Mouse (Mus musculus) intestine, embryonic 14.5 days (tissue): ENCODE measurements at regions not wholly inside any gene's neighbourhood (a gene's known extent, or its start where the extent isn't known, plus 50 kb on each side); places are given as distances from the start of the nearest gene placed in this dataset.

Experiments used
- ATAC-seq: fragments of 200-750 bp; cut with Nextera tagmentation; replicated peaks from 2 replicates; pipeline ENCODE4 v1.8.0; 2017; ENCODE audit warnings: low read depth, moderate number of reproducible peaks, moderate TSS enrichment, moderate library complexity; ENCODE audit not compliant: low FRiP score, low TSS enrichment
- DNase-seq: peaks from one replicate; pipeline ENCODE4 v3.0.0-alpha.2; 2018; ENCODE audit warnings: low spot score
- H3K27ac ChIP-seq: fragments of 300-500 bp; sonication (generic); 2 replicates; pipeline ENCODE4 v1.5.1; 2014; ENCODE audit warnings: low read depth, mild to moderate bottlenecking, control low read depth
- H3K27me3 ChIP-seq: fragments of 300-500 bp; sonication (generic); replicated peaks from 2 replicates; pipeline ENCODE4 v1.6.1; 2014; ENCODE audit warnings: low read length, control low read depth; ENCODE audit not compliant: control insufficient read depth, insufficient read depth
- H3K36me3 ChIP-seq: fragments of 300-500 bp; sonication (generic); 2 replicates; pipeline ENCODE4 v1.6.1; 2014; ENCODE audit warnings: low read length, control low read depth; ENCODE audit not compliant: control insufficient read depth, insufficient read depth
- H3K4me1 ChIP-seq: fragments of 300-500 bp; sonication (generic); replicated peaks from 2 replicates; pipeline ENCODE4 v1.6.1; 2014; ENCODE audit warnings: low read length, control low read depth, mixed read lengths; ENCODE audit not compliant: control insufficient read depth, insufficient read depth
- H3K4me2 ChIP-seq: fragments of 300-500 bp; sonication (generic); 2 replicates; pipeline ENCODE4 v1.6.1; 2014; ENCODE audit warnings: low read length
- H3K4me3 ChIP-seq: fragments of 300-500 bp; sonication (generic); 2 replicates; pipeline ENCODE4 v1.5.1; 2014; ENCODE audit warnings: low read depth, low read length, control low read depth, mixed read lengths
- H3K9ac ChIP-seq: fragments of 300-500 bp; sonication (generic); 2 replicates; pipeline ENCODE4 v1.6.1; 2014; ENCODE audit warnings: mild to moderate bottlenecking, low read length
- H3K9me3 ChIP-seq: fragments of 300-500 bp; sonication (generic); 2 replicates; pipeline ENCODE4 v1.6.1; 2016; ENCODE audit warnings: low read length, control low read depth; ENCODE audit not compliant: control insufficient read depth
- WGBS: fragments of 180-500 bp; shearing (Covaris S2); extraction: QIAGEN DNeasy Blood & Tissue Kit; methylation state at CpG from one replicate; pipeline ENCODE4 v1.1.7; 2014; 5-methylcytosine and 5-hydroxymethylcytosine counted together

DNA sequence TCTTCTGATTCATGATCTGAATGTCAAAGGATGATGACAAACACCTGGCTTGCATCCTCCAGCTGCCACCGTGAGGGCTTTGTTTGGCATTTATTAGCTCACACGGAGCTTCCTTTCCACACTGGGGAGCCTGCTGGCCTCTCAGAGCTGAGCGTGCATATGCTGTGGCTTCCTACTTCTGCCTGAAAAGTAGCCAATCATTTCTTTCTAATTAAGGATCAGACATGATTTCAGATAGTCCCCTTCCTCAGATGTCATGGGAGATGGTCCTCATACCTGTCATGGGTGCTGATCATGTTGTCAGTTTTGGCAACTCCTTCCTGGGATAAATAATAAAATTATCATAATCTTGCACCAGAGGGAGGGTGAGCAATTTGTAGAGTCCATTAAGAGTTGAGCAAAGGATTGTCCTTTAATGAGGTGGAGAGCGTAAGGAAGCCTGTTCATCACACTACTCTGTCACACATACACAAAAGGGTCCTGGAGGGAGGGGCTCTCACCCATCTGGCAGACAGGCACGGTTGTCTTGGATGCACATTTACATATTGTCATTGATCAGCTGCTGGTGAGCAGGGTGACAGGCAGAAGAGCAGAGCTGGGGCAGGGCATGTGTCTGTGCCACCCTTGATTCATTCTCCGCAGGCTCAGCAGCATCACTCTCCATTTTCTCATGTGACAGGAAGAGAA is 162.6 kb downstream of the Ppp4r2 start:
- H3K27me3 ChIP-seq: no peaks in the 10 kb centered on the region
- WGBS: 33% methylated on average over 6 of the region's 6 CpGs
- H3K9ac ChIP-seq: no peak overlapping the region
- H3K4me2 ChIP-seq: no peak overlapping the region
- no peaks in the 10 kb centered on the region for H3K36me3 ChIP-seq
- peak; percentile 45 for DNase-seq
- H3K9me3 ChIP-seq: no peaks in the 10 kb centered on the region
- H3K27ac ChIP-seq: no peak overlapping the region
- ATAC-seq: no peak
- H3K4me3 ChIP-seq: no peak overlapping the region
- H3K4me1 ChIP-seq: no peaks in the 10 kb centered on the region

DNA sequence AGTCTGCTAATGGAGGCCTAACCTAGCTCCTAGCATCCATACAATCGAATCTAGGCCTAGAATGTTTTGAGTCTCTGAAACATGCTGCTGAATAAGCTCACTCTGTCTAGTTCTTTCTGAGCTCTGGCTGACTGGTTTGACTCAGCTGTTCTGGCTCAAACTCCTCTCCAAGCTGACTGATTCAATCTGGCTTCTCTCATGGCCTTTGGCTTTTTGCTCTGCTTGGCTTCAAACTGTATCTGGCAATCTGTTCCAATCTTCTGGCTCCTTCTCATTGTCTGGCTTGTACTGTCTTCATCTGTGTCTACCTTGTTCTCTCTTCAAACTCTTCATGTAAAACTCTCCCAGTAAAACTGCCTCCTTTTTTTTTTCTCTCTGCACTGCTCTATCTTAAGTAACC is 164.9 kb downstream of the Ppp4r2 start:
- ATAC-seq (no peak), DNase-seq (no peak)
- H3K9ac ChIP-seq: no peak overlapping the region
- no peaks in the 10 kb centered on the region for H3K27me3 ChIP-seq
- H3K4me3 ChIP-seq: no peak overlapping the region
- no peaks in the 10 kb centered on the region for H3K4me1 ChIP-seq
- no peak overlapping the region for H3K4me2 ChIP-seq
- no peak overlapping the region for H3K27ac ChIP-seq
- WGBS: 92% methylated on average over 1 of the region's 1 CpGs
- no peaks in the 10 kb centered on the region for H3K9me3 ChIP-seq
- H3K36me3 ChIP-seq: no peaks in the 10 kb centered on the region

DNA sequence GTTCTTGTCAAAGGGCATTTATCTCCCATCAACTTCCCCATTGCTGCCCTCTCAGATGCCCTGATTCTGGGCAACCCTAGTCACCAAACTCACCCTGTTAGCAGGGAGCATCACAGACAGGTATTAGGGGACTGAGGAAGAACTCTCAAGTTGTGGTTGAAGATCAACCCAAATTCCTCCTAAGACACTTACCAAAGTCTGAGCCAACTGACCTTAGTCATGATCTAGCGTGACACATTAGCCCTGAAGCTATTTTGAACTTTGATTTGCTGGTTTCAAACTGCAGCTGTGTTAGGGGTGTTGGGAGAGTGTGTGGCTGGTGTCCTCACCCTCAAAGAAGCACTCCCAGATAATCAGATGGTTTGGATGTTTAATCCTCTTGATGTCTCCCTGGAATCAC is 170.5 kb downstream of the Ppp4r2 start:
- Histone ChIP-seq H3K4me3 (no peak overlapping the region), H3K27ac (no peak overlapping the region), H3K9ac (no peak overlapping the region), H3K4me2 (no peak overlapping the region), H3K4me1 (no peaks in the 10 kb centered on the region), H3K9me3 (no peaks in the 10 kb centered on the region), H3K36me3 (no peaks in the 10 kb centered on the region), H3K27me3 (no peaks in the 10 kb centered on the region)
- ATAC-seq (no peak), DNase-seq (no peak)
- WGBS: 86% methylated on average over 1 of the region's 1 CpGs

DNA sequence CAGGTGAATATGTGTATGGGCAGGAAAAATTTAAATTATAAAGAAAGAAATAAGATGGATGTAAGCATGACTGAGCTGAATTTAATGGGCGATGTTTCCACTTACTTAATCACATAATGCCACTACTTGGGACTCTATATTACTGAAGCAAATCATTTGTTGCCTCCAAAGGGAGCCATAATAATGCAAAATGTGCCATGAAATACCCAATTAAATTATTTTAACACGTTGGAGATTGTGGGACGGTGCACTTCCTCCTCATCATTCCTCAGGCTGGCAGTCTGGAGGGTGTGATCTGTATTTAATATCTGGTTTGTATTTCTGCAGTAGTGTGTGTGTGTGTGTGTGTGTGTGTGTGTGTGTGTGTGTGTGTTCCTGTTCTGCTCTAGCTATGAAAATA is 188.2 kb downstream of the Ppp4r2 start:
- no peak overlapping the region for H3K9ac ChIP-seq
- no peaks in the 10 kb centered on the region for H3K36me3 ChIP-seq
- WGBS: 78% methylated on average over 3 of the region's 3 CpGs
- H3K4me3 ChIP-seq: no peak overlapping the region
- H3K27me3 ChIP-seq: no peaks in the 10 kb centered on the region
- H3K27ac ChIP-seq: no peak overlapping the region
- no peak for DNase-seq
- H3K4me1 ChIP-seq: no peaks in the 10 kb centered on the region
- ATAC-seq: no peak
- no peaks in the 10 kb centered on the region for H3K9me3 ChIP-seq
- H3K4me2 ChIP-seq: no peak overlapping the region

DNA sequence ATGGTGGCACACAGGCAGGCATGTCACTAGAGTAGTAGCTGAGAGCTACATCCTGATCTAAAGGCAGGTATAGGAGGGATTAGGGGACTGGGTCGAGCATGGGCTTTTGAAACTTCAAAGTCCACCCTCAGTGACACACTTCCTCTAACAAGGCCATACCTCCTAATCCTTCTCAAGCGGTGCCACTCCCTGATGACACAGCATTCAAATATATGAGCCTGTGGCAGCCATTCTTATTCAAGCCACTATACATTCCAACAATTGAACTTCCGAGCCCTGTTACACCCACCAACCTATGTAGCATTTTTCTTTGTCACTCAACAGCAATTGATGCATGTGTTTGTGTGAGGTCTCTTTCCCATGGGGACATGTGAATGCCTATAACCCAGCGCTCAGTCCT is 192.4 kb downstream of the Ppp4r2 start:
- H3K9ac ChIP-seq: no peak overlapping the region
- 92% methylated on average over 4 of the region's 4 CpGs for WGBS
- H3K4me3 ChIP-seq: no peak overlapping the region
- no peak overlapping the region for H3K27ac ChIP-seq
- no peak overlapping the region for H3K4me2 ChIP-seq
- H3K27me3 ChIP-seq: 0 out of 2 replicates have a peak, but pooled peaks cover 4% of the 10 kb centered on the region
- no peaks in the 10 kb centered on the region for H3K4me1 ChIP-seq
- H3K9me3 ChIP-seq: no peaks in the 10 kb centered on the region
- DNase-seq (no peak), ATAC-seq (no peak)
- H3K36me3 ChIP-seq: no peaks in the 10 kb centered on the region

DNA sequence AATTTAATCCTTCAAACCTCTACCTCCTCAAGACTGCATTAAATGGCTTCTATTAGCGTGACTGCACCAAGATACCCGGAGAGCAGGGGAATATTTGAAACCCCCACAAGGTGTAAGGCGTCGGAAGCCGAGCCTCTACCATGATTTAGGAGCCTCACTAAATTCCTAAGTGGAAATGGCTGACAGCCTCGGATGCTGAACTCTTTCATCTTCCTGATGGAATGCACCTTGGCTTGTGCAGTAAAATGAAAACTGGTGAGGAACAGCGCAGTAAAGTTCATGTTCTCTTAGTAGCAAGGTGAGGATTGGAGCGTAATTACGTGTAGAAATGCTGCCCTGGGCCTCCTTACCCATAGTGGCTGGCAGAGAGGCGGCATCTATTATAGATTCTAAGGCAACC is 194.0 kb downstream of the Ppp4r2 start:
- WGBS: 59% methylated on average over 10 of the region's 10 CpGs
- ATAC-seq: no peak
- Histone ChIP-seq H3K4me2 (no peak overlapping the region), H3K4me3 (no peak overlapping the region), H3K9ac (no peak overlapping the region), H3K27me3 (0 out of 2 replicates have a peak, but pooled peaks cover 4% of the 10 kb centered on the region), H3K36me3 (no peaks in the 10 kb centered on the region), H3K9me3 (no peaks in the 10 kb centered on the region), H3K27ac (no peak overlapping the region), H3K4me1 (no peaks in the 10 kb centered on the region)
- DNase-seq: no peak

DNA sequence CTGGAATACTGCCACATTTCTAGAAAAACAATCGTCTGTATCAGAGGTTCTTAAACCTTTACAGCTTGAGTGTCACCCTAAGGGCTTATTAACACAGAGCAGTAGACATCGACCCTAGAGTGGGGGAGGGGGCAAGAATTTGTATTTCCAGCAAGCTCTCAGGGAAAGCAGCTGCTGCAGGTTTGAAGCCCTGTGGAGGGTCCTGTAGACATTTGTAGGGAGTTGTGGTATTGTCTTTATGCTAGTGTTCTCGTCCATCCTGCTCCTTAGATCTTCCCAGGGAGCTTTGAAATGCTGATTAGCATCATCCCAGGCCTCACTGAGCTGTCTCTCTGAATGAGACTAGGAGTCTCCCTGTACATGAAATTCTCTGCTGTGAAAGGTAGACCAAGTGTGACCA is 196.0 kb downstream of the Ppp4r2 start:
- Histone ChIP-seq H3K36me3 (no peaks in the 10 kb centered on the region), H3K9me3 (no peaks in the 10 kb centered on the region), H3K4me3 (no peak overlapping the region), H3K9ac (no peak overlapping the region), H3K4me2 (no peak overlapping the region), H3K27me3 (0 out of 2 replicates have a peak, but pooled peaks cover 4% of the 10 kb centered on the region), H3K4me1 (no peaks in the 10 kb centered on the region), H3K27ac (no peak overlapping the region)
- DNase-seq (no peak), ATAC-seq (no peak)
- WGBS: 34% methylated on average over 3 of the region's 3 CpGs

DNA sequence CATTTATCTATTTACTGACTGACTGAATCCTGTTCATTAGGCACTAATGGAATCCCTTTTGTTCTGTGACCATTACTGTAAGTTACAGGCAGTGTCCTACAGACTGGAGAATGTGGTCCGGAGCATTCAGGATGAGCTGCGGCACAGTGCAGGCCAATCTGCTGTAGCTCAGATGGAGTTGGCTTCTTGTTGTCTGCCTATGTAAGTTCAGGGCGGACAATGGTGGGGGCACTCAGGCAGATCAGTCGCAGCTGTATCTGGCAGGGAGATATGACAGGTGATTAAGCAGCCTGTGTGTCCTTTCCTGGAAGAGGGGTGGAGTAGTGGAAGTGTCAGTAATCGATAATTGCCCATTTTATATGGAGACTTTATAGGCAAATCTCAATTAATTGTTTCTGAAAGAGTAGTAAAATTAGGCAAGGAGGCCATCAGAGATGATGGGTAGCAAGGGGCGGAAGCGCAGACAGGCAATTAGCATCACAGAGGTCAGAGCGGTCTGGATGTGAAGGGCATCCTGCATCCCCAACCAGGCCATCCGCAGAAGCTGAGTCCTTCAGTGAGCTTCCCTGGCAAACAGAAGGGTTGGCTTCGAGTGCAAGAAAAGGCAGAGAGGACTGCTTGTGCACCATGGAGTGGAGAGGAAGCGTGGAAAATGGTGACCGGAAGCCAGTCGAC is 197.2 kb downstream of the Ppp4r2 start:
- 84% methylated on average over 13 of the region's 13 CpGs for WGBS
- H3K9me3 ChIP-seq: no peaks in the 10 kb centered on the region
- DNase-seq: no peak
- no peak overlapping the region for H3K9ac ChIP-seq
- ATAC-seq: no peak
- H3K4me1 ChIP-seq: no peaks in the 10 kb centered on the region
- no peak overlapping the region for H3K4me3 ChIP-seq
- no peak overlapping the region for H3K4me2 ChIP-seq
- H3K27me3 ChIP-seq: 0 out of 2 replicates have a peak, but pooled peaks cover 4% of the 10 kb centered on the region
- H3K27ac ChIP-seq: no peak overlapping the region
- H3K36me3 ChIP-seq: no peaks in the 10 kb centered on the region

DNA sequence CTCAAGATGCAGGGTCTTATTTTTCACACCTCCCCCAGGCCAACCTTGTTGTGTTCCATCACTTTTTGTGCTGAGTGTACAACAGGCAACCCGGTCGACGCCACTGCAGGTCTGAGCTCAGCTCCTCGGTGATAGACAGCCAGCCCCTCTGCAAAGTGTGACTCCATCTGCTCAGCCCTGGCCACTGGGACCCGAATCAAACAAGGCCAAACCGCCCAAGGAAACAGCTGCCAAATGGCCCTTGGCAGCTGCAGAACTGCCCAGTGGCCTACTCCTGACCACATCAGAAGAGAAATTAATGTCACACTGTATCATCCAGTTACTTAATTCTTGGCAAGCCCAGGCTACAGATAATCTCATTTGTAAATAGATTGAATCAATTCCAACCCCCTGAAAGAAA is 213.3 kb downstream of the Ppp4r2 start:
- H3K27me3 ChIP-seq: no peaks in the 10 kb centered on the region
- ATAC-seq: 0 out of 2 replicates have a peak, but pooled peaks have one; percentile 68
- H3K4me3 ChIP-seq: no peak overlapping the region
- H3K9me3 ChIP-seq: no peaks in the 10 kb centered on the region
- no peak overlapping the region for H3K4me2 ChIP-seq
- H3K36me3 ChIP-seq: no peaks in the 10 kb centered on the region
- DNase-seq: no peak
- no peaks in the 10 kb centered on the region for H3K4me1 ChIP-seq
- H3K9ac ChIP-seq: no peak overlapping the region
- WGBS: 53% methylated on average over 6 of the region's 6 CpGs
- H3K27ac ChIP-seq: no peak overlapping the region
